Mouse (Mus musculus) adrenal gland, postnatal 10 days (tissue): ENCODE data around the gene Ephx4. TPM values are rescaled to one million over a fixed set of nuclear protein-coding genes. Genes with fewer than 3 reads are reported as not detected.
"Not testable (repeated sequence)": the region's sequence is repeated elsewhere in the genome, so short reads cannot be mapped to it uniquely, and the experiment has no call there.

Source experiments
- DNase-seq: peaks from one replicate; pipeline ENCODE4 v3.0.0; 2021; ENCODE audit warnings: mixed read lengths
- long read RNA-seq, 2 experiments: library from polyadenylated mRNA; stranded (forward); transcript quantifications; one replicate each; pipeline ENCODE4 v2.0.0; 2021
- total RNA-seq, 2 experiments: library from RNA; stranded (reverse); gene quantifications; 2 replicates each; pipeline ENCODE4 v1.2.3; 2021

Gene Ephx4
- total RNA-seq: 1 to 10 TPM in 1 of 2 experiments, under 1 TPM in 1; 0.75 to 1.4 TPM
- long read RNA-seq, experiment 1, partial matches to known transcripts: 0 of 3 reads
- long read RNA-seq, experiment 1, other reads (novel, unspliced or antisense): 1 of 3 reads
- long read RNA-seq, experiment 2: 0 reads

DNA sequence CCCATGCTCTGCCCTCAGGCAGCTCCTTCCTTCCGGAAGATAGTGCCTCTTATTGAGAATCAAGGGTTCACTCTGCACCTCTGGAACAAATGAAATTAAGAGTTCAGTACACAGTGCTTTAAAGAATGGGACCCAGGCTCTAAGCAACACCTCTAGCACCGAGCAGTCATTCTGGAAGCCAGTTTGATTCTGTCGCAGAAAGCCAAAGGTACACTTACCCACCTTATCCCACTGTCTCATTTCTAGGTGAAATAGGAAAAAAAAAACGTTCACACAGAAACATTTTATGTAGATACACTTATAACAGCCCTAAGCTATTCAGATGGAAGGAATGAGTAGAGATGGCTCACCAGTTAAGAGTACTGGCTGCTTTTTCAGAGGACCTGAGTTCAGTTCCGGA is at the start of gene Ephx4:
Ephx4 (plus strand) TSS at position 301 of the 400 bp plus-strand sequence.
- no peak for DNase-seq

GRCm38 (mm10) chr5:107353981-107354380 is 48.6 kb upstream of the Ephx4 start:
- DNase-seq: no peak

- DNase-seq: peak; percentile 28
These were observed 46.7 kb upstream of the Ephx4 start for GRCm38 (mm10) chr5:107355801-107356200.

DNA sequence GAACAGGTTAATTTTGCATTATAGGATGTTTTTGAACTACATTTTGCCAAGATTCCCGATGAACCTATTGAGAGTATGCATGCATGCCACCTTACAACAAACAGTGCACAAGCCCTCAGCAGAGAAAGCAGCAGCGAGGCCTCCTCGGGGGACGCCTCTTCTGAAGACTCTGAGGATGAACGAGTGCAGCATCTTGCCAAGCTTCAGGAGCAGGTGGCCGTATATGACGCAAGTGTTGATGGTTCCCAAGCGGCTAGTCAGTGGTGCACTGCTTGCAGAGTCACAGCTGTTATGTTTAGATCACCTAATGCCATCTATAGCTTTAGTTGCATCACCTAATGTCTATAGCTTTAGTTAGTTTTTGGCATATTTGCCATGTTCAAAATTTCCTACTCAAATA is 44.8 kb upstream of the Ephx4 start:
- no peak for DNase-seq

DNA sequence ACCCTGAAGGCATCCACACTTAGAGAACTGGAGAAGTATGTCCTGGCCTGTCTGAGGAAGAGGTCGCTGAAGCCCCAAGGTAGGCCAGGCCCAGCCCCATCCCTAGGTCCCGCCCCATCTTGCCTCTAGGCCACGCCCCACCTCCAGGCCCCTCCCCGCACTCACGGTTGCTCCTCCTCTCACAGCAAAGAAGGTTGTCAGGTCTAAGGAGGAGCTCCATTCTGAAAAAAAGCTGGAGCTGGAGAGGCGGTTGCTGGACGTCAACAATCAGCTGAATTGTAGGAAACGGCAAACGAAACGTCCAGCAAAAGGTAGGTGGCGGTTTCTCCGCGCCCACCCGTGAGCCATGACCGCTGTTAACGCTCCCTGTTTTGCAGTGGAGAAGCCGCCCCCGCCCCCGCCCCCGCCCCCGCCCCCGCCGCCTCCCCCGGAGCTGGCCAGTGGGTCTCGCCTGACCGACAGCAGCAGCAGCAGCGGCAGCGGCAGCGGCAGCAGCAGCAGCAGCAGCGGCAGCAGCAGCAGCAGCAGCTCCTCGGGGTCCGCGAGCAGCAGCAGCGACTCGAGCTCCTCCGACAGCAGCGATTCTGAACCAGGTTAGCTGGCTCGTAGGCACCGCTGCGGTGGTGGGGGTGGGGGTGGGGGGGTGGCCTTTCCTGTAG is 43.0 kb upstream of the Ephx4 start:
- DNase-seq: peak; percentile 95

DNA sequence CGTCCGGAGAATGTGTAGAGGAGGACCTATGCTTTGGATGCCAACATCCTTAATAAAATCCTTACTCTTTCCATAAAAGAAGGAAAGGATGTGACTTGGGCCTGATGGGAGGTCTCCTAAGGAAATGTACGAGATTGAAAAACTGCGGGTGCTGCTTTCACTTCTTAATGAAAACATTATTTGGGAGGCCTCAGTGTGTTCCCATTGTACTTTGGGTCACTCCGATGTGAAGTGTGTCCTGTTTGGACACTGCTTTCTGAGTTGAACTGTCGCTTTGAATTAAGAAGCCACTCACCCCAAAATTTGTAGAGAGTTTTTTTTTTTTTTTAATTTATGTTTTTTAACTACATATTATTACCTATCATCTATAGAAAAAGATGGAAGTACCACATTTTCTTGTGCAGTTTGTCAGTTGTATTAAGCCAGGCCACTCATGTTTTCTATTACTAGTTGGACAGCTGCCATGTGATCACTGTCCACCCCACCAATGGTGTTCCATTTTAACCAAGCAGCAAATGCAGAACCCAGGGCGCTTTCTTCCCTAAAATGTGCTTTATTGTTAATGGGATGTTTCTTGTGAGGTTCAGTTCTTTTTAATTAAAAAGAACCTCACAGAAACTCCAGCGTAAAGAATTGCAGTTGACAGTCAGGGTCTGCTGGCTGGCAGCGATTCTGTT is 42.3 kb upstream of the Ephx4 start:
- peak; percentile 8 for DNase-seq

GRCm38 (mm10) chr5:107370040-107370439 is 32.5 kb upstream of the Ephx4 start:
- DNase-seq: no peak

DNA sequence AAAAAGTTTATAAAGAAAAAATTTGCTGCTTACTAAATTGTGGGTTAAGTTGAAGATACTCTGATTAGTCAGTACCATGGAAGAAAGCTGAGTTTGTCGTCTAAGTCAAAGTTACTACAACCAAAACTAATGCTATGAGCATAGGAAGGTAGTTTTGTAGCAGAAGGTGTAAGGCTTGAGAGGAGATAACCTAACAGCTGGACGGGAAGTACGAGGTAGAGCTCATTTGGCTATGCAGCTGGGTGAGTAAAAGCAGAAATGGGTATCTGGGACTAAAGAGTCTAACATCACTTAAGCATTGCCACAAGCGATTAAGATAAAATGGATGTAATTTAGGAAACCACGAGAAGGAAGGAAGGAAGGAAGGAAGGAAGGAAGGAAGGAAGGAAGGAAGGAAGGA is 31.2 kb upstream of the Ephx4 start:
- DNase-seq: no peak

DNA sequence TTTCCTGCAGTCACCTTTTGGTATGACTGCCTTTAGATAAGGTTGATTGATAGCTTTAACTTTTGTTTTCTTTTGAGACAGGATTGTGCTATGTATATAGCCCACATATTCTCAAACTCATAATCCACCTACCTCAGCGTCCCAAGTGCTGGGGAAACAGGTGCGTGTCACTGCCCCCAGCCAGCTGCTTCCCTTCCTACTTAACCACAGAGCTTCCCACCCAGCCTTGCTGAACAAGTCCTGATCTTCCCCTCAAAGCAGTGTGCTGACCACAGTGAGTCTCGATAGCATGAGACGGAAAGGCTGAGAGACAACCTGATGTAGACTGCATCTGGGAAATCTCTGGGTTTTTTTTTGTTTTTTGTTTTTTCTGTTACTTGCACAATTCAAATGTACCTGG is 29.3 kb upstream of the Ephx4 start:
- no peak for DNase-seq

GRCm38 (mm10) chr5:107386448-107386847 is 16.1 kb upstream of the Ephx4 start:
- DNase-seq: not testable (repeated sequence)

GRCm38 (mm10) chr5:107387788-107388187 is 14.7 kb upstream of the Ephx4 start:
- no peak for DNase-seq

- DNase-seq: no peak
These were observed 13.2 kb upstream of the Ephx4 start for GRCm38 (mm10) chr5:107389373-107389772.

DNA sequence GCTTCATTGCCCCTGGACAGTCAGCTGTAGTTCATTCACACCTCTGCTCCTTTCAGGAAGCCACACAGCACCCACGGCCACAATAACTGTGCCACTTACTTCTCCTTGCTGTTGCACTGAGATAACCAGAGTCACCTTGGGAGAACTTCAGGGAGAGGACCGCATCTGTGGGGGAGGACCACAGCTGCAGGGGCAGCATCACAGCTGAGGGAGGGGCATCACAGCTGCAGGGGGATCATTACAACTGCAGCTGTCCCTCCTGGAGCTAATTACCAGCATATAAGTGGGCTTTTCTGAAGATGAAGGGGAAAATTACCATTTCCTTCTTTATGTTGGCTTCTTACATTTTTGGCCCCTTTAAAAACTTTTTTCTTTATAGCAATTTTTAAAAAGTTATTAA is 8.1 kb upstream of the Ephx4 start:
- DNase-seq: no peak

- DNase-seq: peak; percentile 42
These were observed 743 bp downstream of the Ephx4 start for GRCm38 (mm10) chr5:107403011-107403946.

GRCm38 (mm10) chr5:107403947-107404684 is 1.6 kb downstream of the Ephx4 start:
- no peak for DNase-seq

- no peak for DNase-seq
These were observed 2.8 kb downstream of the Ephx4 start for GRCm38 (mm10) chr5:107405361-107405760.

GRCm38 (mm10) chr5:107410305-107410704 is 7.8 kb downstream of the Ephx4 start:
- no peak for DNase-seq

DNA sequence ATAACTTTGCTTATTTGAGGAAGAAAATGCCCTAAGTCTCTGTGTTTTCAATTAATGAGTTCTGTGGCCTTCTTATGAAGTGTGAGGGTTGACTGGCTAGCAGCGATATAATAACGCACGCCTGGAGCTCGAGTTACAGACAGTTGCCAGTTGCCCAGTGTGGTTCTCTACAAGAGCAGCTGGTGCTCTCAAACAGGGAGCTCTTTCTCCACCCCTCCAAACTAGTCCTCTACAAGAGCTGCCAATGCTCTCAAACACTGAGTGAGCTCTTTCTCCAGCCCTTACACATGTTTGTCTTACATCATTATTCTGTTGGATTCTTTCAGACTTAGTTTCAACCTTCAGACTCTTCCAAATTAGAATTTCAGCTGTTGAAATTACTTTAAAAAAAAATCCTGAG is 8.8 kb downstream of the Ephx4 start:
- no peak for DNase-seq

GRCm38 (mm10) chr5:107412285-107412684 is 9.7 kb downstream of the Ephx4 start:
- no peak for DNase-seq

GRCm38 (mm10) chr5:107415098-107415497 is 12.6 kb downstream of the Ephx4 start:
- DNase-seq: no peak

GRCm38 (mm10) chr5:107421676-107422075 is 19.1 kb downstream of the Ephx4 start:
- DNase-seq: no peak

DNA sequence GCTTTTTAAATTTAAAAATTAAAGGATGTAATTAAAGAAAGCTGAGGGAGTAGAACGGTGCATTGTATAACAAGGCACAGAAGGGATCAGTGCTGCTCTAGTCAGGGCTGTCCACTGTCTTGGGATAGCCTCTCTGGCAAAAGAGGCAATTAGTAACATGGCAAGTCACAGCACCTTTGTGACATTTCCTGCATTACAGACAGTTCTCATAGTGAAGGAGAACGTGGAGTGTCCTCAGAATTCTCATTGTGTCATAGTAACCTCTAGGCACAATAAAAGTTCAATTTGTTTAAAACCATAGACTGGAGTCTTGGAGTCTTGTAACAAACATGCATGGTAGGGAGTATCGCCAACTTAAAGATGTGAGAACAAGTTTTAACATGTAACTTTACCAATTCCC is 28.7 kb downstream of the Ephx4 start, which contains the start of gene Lpcat2b:
Lpcat2b (plus strand) TSS at position 301 of the 400 bp plus-strand sequence.
- no peak for DNase-seq
